Mouse (Mus musculus): ENCODE measurements at regions not wholly inside any gene's neighbourhood (a gene's known extent, or its start where the extent isn't known, plus 50 kb on each side); places are given as distances from the start of the nearest gene placed in this dataset.

GRCm38 (mm10) chr19:6662346-6662939 is 119.6 kb upstream of the Slc22a12 start:
- H3K27me3 ChIP-seq: peaks cover 13% of the 10 kb centered on the region; the same call in 1 of the 2 replicates
- no peak for ATAC-seq (ENCODE audit: insufficient number of reproducible peaks, low FRiP score, low TSS enrichment, low read depth)
- H3K36me3 ChIP-seq: no peaks in the 10 kb centered on the region
- no peak overlapping the region for H3K4me3 ChIP-seq
- H3K4me1 ChIP-seq: 0 out of 2 replicates have a peak, but pooled peaks cover 2% of the 10 kb centered on the region
- H3K4me2 ChIP-seq: no peak overlapping the region
- no peak overlapping the region for H3K9ac ChIP-seq
- no peaks in the 10 kb centered on the region for H3K9me3 ChIP-seq
- no peak overlapping the region for H3K27ac ChIP-seq
- 30% methylated on average over 4 of the region's 4 CpGs for WGBS

GRCm38 (mm10) chr19:6661508-6661871 is 118.7 kb upstream of the Slc22a12 start:
- no peaks in the 10 kb centered on the region for H3K9me3 ChIP-seq
- no peak overlapping the region for H3K4me3 ChIP-seq
- H3K36me3 ChIP-seq: no peaks in the 10 kb centered on the region
- H3K27ac ChIP-seq: no peak overlapping the region
- WGBS: 46% methylated on average over 2 of the region's 2 CpGs
- 0 out of 2 replicates have a peak, but pooled peaks cover 2% of the 10 kb centered on the region for H3K4me1 ChIP-seq
- no peak for ATAC-seq (ENCODE audit: insufficient number of reproducible peaks, low FRiP score, low TSS enrichment, low read depth)
- H3K4me2 ChIP-seq: no peak overlapping the region
- H3K9ac ChIP-seq: no peak overlapping the region
- peaks cover 13% of the 10 kb centered on the region; the same call in 1 of the 2 replicates for H3K27me3 ChIP-seq

GRCm38 (mm10) chr19:6660723-6661507 is 118.1 kb upstream of the Slc22a12 start:
- Histone ChIP-seq H3K4me1 (0 out of 2 replicates have a peak, but pooled peaks cover 2% of the 10 kb centered on the region), H3K27ac (no peak overlapping the region), H3K9ac (no peak overlapping the region), H3K9me3 (no peaks in the 10 kb centered on the region), H3K4me2 (no peak overlapping the region), H3K4me3 (no peak overlapping the region), H3K27me3 (peaks cover 13% of the 10 kb centered on the region; the same call in 1 of the 2 replicates), H3K36me3 (no peaks in the 10 kb centered on the region)
- ATAC-seq (ENCODE audit: insufficient number of reproducible peaks, low FRiP score, low TSS enrichment, low read depth): no peak
- 30% methylated on average over 8 of the region's 8 CpGs for WGBS

- Histone ChIP-seq H3K27ac (no peak overlapping the region), H3K4me3 (no peak overlapping the region), H3K4me2 (no peak overlapping the region), H3K4me1 (0 out of 2 replicates have a peak, but pooled peaks cover 2% of the 10 kb centered on the region), H3K9me3 (no peaks in the 10 kb centered on the region), H3K36me3 (no peaks in the 10 kb centered on the region), H3K27me3 (peaks cover 13% of the 10 kb centered on the region; the same call in 1 of the 2 replicates), H3K9ac (no peak overlapping the region)
- 82% methylated on average over 8 of the region's 8 CpGs for WGBS
- no peak for ATAC-seq (ENCODE audit: insufficient number of reproducible peaks, low FRiP score, low TSS enrichment, low read depth)
Measured at GRCm38 (mm10) chr19:6660157-6660556, 117.3 kb upstream of the Slc22a12 start.

GRCm38 (mm10) chr19:6654550-6654949 is 111.7 kb upstream of the Slc22a12 start:
- H3K9ac ChIP-seq: no peak overlapping the region
- no peak overlapping the region for H3K4me2 ChIP-seq
- 86% methylated on average over 5 of the region's 5 CpGs for WGBS
- no peaks in the 10 kb centered on the region for H3K4me1 ChIP-seq
- H3K27ac ChIP-seq: no peak overlapping the region
- no peak for ATAC-seq (ENCODE audit: insufficient number of reproducible peaks, low FRiP score, low TSS enrichment, low read depth)
- H3K27me3 ChIP-seq: no peaks in the 10 kb centered on the region
- H3K9me3 ChIP-seq: no peaks in the 10 kb centered on the region
- no peaks in the 10 kb centered on the region for H3K36me3 ChIP-seq
- no peak overlapping the region for H3K4me3 ChIP-seq

GRCm38 (mm10) chr19:6652775-6653174 is 109.9 kb upstream of the Slc22a12 start:
- H3K4me3 ChIP-seq: no peak overlapping the region
- 80% methylated on average over 4 of the region's 4 CpGs for WGBS
- no peak for ATAC-seq (ENCODE audit: insufficient number of reproducible peaks, low FRiP score, low TSS enrichment, low read depth)

GRCm38 (mm10) chr19:6651192-6651591 is 108.4 kb upstream of the Slc22a12 start:
- H3K27me3 ChIP-seq: no peaks in the 10 kb centered on the region
- no peak overlapping the region for H3K27ac ChIP-seq
- H3K4me2 ChIP-seq: no peak overlapping the region
- 56% methylated on average over 5 of the region's 5 CpGs for WGBS
- no peak overlapping the region for H3K9ac ChIP-seq
- ATAC-seq (ENCODE audit: insufficient number of reproducible peaks, low FRiP score, low TSS enrichment, low read depth): no peak
- no peaks in the 10 kb centered on the region for H3K4me1 ChIP-seq
- H3K36me3 ChIP-seq: no peaks in the 10 kb centered on the region
- H3K4me3 ChIP-seq: no peak overlapping the region
- H3K9me3 ChIP-seq: no peaks in the 10 kb centered on the region

More at GRCm38 (mm10) chr19:6652775-6653174, 109.9 kb upstream of the Slc22a12 start:
- H3K27me3 ChIP-seq: no peaks in the 10 kb centered on the region
- no peaks in the 10 kb centered on the region for H3K36me3 ChIP-seq
- H3K9me3 ChIP-seq: no peaks in the 10 kb centered on the region
- no peak overlapping the region for H3K27ac ChIP-seq
- H3K9ac ChIP-seq: no peak overlapping the region
- H3K4me1 ChIP-seq: no peaks in the 10 kb centered on the region
- no peak overlapping the region for H3K4me2 ChIP-seq

- no peaks in the 10 kb centered on the region for H3K36me3 ChIP-seq
- H3K4me1 ChIP-seq: no peaks in the 10 kb centered on the region
- H3K9me3 ChIP-seq: no peaks in the 10 kb centered on the region
- H3K9ac ChIP-seq: no peak overlapping the region
- no peak overlapping the region for H3K27ac ChIP-seq
- H3K4me2 ChIP-seq: no peak overlapping the region
- WGBS: 82% methylated on average over 4 of the region's 4 CpGs
- H3K27me3 ChIP-seq: no peaks in the 10 kb centered on the region
- H3K4me3 ChIP-seq: no peak overlapping the region
- ATAC-seq (ENCODE audit: insufficient number of reproducible peaks, low FRiP score, low TSS enrichment, low read depth): no peak
Measured at GRCm38 (mm10) chr19:6649885-6650284, 107.1 kb upstream of the Slc22a12 start.

GRCm38 (mm10) chr19:6647686-6648085 is 104.9 kb upstream of the Slc22a12 start:
- Histone ChIP-seq H3K4me3 (no peak overlapping the region), H3K9me3 (no peaks in the 10 kb centered on the region), H3K36me3 (no peaks in the 10 kb centered on the region), H3K4me2 (no peak overlapping the region), H3K4me1 (no peaks in the 10 kb centered on the region), H3K9ac (no peak overlapping the region), H3K27ac (no peak overlapping the region), H3K27me3 (peaks cover 3% of the 10 kb centered on the region; the same call in 1 of the 2 replicates)
- 77% methylated on average over 4 of the region's 4 CpGs for WGBS
- ATAC-seq (ENCODE audit: insufficient number of reproducible peaks, low FRiP score, low TSS enrichment, low read depth): no peak

- no peaks in the 10 kb centered on the region for H3K4me1 ChIP-seq
- no peak for ATAC-seq (ENCODE audit: insufficient number of reproducible peaks, low FRiP score, low TSS enrichment, low read depth)
- peaks cover 7% of the 10 kb centered on the region; the same call in 1 of the 2 replicates for H3K27me3 ChIP-seq
- H3K9ac ChIP-seq: no peak overlapping the region
- WGBS: 91% methylated on average over 3 of the region's 3 CpGs
- no peak overlapping the region for H3K4me2 ChIP-seq
- H3K9me3 ChIP-seq: no peaks in the 10 kb centered on the region
- H3K36me3 ChIP-seq: no peaks in the 10 kb centered on the region
- no peak overlapping the region for H3K27ac ChIP-seq
- no peak overlapping the region for H3K4me3 ChIP-seq
Measured at GRCm38 (mm10) chr19:6647216-6647615, 104.4 kb upstream of the Slc22a12 start.

GRCm38 (mm10) chr19:6645912-6646311 is 103.1 kb upstream of the Slc22a12 start:
- Histone ChIP-seq H3K27me3 (peaks cover 18% of the 10 kb centered on the region), H3K9ac (no peak overlapping the region), H3K4me2 (no peak overlapping the region), H3K4me1 (no peaks in the 10 kb centered on the region), H3K36me3 (no peaks in the 10 kb centered on the region), H3K27ac (no peak overlapping the region), H3K4me3 (no peak overlapping the region), H3K9me3 (no peaks in the 10 kb centered on the region)
- WGBS: 80% methylated on average over 6 of the region's 6 CpGs
- no peak for ATAC-seq (ENCODE audit: insufficient number of reproducible peaks, low FRiP score, low TSS enrichment, low read depth)

- Histone ChIP-seq H3K4me1 (no peaks in the 10 kb centered on the region), H3K9ac (no peak overlapping the region), H3K27me3 (peaks cover 18% of the 10 kb centered on the region), H3K27ac (no peak overlapping the region), H3K9me3 (no peaks in the 10 kb centered on the region), H3K4me2 (no peak overlapping the region), H3K4me3 (no peak overlapping the region), H3K36me3 (no peaks in the 10 kb centered on the region)
- 81% methylated on average over 6 of the region's 6 CpGs for WGBS
- no peak for ATAC-seq (ENCODE audit: insufficient number of reproducible peaks, low FRiP score, low TSS enrichment, low read depth)
Measured at GRCm38 (mm10) chr19:6644871-6645270, 102.0 kb upstream of the Slc22a12 start.
